Mouse (Mus musculus) G1E-ER4 (cell line): ENCODE results near the gene Ston2. TPM values are rescaled to one million over a fixed set of nuclear protein-coding genes. Genes with fewer than 3 reads are reported as not detected.

Experiments used
- GATA1 ChIP-seq: IDR thresholded peaks from one replicate; pipeline ENCODE4 v1.8.0; 2012; ENCODE audit warnings: low read length, inconsistent platforms
- polyA plus RNA-seq: library from polyadenylated mRNA; stranded (reverse); fragments of >175 nt; gene quantifications from 2 replicates; pipeline ENCODE4 v1.2.3, GENCODE M21; 2012

Gene Ston2
- polyA plus RNA-seq, 1 experiment = 33.0 TPM

- no peak for TF ChIP-seq GATA1
Measured at GRCm38 (mm10) chr12:91799821-91800335, 11.7 kb upstream of the Ston2 start.

- TF ChIP-seq GATA1 = no peak
Measured at GRCm38 (mm10) chr12:91799379-91799773, 11.2 kb upstream of the Ston2 start.

GRCm38 (mm10) chr12:91798720-91799378 is 10.7 kb upstream of the Ston2 start:
- TF ChIP-seq GATA1 = no peak

GRCm38 (mm10) chr12:91796774-91797173 is 8.6 kb upstream of the Ston2 start:
- TF ChIP-seq GATA1 = no peak

GRCm38 (mm10) chr12:91793266-91793665 is 5.1 kb upstream of the Ston2 start:
- no peak for TF ChIP-seq GATA1

- TF ChIP-seq GATA1 = no peak
Measured at GRCm38 (mm10) chr12:91791822-91792221, 3.6 kb upstream of the Ston2 start.

- TF ChIP-seq GATA1 = no peak
Measured at GRCm38 (mm10) chr12:91789801-91790200, 1.6 kb upstream of the Ston2 start.

- no peak for TF ChIP-seq GATA1
Measured at GRCm38 (mm10) chr12:91786355-91786754, 1.8 kb downstream of the Ston2 start.

GRCm38 (mm10) chr12:91781432-91781831 is 6.8 kb downstream of the Ston2 start:
- no peak for TF ChIP-seq GATA1

DNA sequence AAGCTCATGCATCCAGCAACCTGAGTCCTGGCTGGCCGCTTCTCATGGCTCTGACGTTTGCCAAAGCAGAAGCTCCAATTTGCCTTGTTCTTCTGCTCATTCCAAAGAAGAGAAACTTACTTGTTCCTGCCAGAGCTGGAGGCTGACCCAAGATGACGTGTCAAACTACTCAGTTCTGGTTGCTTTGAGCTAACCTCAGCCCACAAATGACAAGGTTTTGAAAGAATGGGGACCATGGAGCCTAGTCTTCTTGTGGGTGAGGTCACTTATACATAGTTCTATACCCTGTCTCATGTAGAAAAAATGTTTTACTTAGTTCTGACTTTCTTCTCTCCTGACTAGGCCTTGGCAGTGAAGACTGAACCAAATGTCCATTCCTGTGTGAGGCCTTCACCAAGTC is 7.7 kb downstream of the Ston2 start:
- no peak for TF ChIP-seq GATA1

DNA sequence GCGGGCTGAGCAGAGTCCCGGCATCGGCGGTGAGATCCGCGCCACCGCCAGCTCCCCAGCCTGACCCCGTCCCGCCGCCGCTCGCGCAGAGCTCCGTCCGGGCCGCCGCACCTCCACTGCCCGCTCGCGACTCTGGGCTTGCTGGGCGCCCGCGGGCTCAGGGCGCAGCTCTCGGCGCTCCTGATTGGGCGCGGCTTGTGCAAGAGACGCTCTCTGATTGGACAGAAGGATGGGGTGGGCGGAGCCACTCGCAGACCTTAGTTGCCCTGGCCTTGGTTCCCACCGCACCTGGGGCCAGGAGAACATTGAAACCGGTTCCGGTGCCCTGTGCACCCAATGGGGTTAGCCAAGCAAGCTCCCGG is 9.2 kb downstream of the Ston2 start:
- no peak for TF ChIP-seq GATA1

DNA sequence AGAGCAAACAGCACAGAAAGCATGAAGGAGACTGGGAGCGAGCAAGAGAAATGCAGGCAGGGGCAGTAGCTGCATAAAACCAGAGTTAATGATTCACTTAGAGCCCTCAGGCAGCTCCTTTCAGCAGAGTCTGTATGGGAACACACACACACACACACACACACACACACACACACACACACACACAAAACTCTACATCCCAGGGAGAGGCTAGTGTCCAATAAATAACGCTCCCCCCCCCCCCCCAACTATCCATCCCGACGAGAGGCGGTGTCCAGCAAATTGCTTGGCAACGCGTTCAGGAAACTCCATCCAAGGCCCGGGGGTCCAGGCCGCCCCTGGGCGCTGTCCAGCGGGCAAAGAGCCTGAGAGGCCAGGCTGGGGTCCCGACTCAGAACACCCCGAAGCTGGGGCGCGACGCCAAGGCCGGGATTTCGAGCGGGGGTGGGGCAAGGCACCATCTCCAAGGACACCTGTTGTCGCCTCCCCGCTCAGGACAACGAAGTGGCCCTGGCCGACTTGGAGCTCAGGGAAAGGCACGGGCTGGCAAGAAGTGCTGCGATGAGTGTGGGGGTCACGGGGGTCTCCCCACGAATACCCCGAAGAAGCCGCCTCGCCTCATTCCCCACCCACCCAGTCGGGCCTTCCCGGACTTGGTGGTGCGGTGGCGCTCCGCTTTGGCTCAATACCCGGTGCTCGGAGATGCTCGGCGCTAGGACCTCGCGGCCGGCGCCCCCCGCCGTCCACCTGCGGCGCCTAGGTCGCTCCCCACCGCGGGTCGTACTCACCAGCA is 9.8 kb downstream of the Ston2 start:
- TF ChIP-seq GATA1 = no peak

DNA sequence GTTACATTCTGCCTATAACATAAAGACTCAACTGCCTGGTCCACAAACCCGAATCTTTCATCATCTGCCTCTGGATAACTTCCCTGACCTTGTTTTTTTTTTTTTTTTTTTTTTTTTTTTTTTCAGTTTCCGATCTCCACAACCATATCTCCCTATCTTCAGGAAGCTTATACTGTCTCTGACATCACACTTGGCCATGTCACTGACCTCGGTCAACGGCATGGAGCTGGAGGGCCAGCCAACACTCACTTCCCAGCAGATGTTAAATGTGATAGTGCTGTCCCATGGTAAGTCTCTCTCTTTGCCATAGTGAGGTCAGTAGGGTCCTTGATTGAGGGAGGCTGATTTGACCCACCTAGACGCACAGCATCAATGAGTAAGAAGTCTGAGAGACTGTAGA is 11.8 kb downstream of the Ston2 start:
- no peak for TF ChIP-seq GATA1

- no peak for TF ChIP-seq GATA1
Measured at GRCm38 (mm10) chr12:91774811-91775284, 13.3 kb downstream of the Ston2 start.

DNA sequence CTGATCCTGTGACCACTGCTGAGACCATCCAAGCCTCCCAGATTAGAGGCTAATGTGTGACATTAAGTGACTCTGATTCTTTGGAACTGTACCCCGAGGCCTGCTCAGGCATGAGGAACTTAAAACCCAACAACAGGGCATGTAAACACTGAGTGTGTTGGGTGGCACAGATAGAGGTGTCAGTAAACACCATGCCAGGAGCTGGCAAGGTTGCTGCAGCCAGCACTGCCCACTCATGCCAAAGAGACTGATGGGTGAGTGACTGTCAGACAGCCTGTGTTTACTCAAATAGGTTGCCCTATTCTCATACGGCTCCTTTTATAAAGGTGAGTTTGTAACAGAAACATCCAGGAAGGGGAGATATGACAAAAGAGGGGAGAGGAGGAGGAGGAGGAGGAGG is 19.3 kb downstream of the Ston2 start:
- no peak for TF ChIP-seq GATA1

DNA sequence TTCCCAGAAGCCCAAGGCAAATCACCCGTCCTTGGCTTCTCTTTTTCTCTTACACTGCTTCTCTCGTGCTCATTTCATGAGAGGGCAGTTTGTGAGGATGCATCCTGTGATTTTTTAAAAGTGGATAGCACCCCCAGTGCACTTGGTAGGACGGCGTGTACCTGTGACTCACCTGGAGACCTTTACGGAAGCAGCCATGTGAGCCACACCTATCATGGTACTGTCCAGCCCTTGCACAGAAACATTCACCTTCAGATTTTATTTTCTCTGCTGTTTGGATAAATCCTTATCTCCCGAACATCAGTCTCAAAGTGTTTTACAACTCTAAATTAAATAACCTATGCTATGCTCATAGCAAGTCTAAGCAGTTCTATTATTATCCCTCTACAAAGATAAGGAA is 20.0 kb downstream of the Ston2 start:
- TF ChIP-seq GATA1 = no peak
